Mouse (Mus musculus) ovary, postnatal 10 days (tissue): ENCODE data around the gene Disp2.

Source experiments
- DNase-seq: peaks from one replicate; pipeline ENCODE4 v3.0.0; 2022; ENCODE audit warnings: low spot score

The Disp2 gene

GRCm38 (mm10) chr2:118844427-118844826, 64.9 kb downstream of the Disp2 start:
- no peak for DNase-seq

- no peak for DNase-seq
Observed at GRCm38 (mm10) chr2:118846246-118846645, 66.7 kb downstream of the Disp2 start.

GRCm38 (mm10) chr2:118851756-118852155, 72.2 kb downstream of the Disp2 start:
- no peak for DNase-seq
